ENCODE assay signal across 9 mouse cellular contexts in the genomic region with DNA sequence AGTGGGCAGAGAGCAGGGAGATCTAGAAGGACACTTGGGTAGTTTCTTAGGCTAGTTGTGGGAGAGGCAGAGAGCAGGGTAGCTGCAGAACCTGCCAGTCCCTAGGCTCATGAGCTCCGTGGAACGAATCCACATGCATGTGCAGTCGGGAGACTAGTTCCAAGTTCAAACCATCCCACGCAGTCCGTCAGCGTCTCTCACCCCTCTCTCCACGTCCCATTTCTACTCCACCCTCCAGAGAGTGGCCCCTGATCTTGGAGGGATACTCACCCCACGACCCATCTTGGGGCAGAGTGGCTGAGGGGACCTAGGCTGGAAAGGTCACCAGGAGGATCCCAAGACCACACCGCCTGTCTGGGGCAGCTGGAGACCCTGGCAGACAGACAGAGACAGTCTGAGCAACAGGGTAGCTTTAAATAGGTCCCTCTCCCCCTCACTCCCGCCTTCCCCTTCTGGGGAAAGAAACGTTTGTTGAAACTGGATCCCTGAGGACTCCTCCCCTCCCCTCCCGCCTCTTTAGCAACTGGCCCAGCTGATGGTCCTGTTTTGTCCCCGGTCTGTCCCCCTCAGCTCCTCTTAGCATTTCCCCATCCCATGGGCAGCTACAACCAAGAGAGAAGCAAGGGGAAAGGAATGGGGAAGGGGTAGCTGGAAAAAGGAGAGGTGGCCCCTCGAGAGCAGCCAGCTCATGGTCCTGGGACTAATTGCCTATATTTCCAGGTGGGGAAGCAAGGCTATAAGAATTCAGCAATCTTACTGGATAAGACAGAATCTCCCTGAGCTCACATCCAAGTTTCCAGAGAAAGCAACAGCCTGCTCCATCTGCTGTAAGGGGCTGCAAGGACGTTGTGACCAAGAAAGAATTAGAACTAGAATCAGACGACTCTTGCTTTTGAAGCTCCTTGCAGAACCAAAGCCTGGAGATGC. TPM values are rescaled to one million over a fixed set of nuclear protein-coding genes. Genes with fewer than 3 reads are reported as not detected.
DNase-seq lines count a peak whose midpoint lies in the region; ATAC-seq lines count a peak whose summit lies in the region.
"Had no signal": no experiment of that assay in that cellular context is flagged by ENCODE, and none has a peak within 500 bp of the region (broad histone marks: within the 10 kb centered on the region; RNA-seq: fewer than 3 reads in every experiment).

Atp1a2 (minus strand) TSS at position 454 of the 927 bp plus-strand sequence.

- H3K27me3 ChIP-seq in embryonic facial prominence, embryonic 15.5 days = no peaks in the 10 kb centered on the region
- H3K27me3 ChIP-seq in heart, embryonic 11.5 days (ENCODE audit: control insufficient read depth, insufficient read depth, low read length) = no peaks in the 10 kb centered on the region

- no peak within 1 kb of the TSS for H3K9ac ChIP-seq in embryonic facial prominence, embryonic 15.5 days
- peak within 1 kb of the TSS; percentile 75 for H3K9ac ChIP-seq in heart, embryonic 11.5 days (ENCODE audit: low read depth, low read length)

- H3K4me2 ChIP-seq in embryonic facial prominence, embryonic 15.5 days (replicated peaks) = peak within 1 kb of the TSS; percentile 39
- peak within 1 kb of the TSS; percentile 68 for H3K4me2 ChIP-seq in heart, embryonic 11.5 days

- peak within 1 kb of the TSS; percentile 34; the same call in 1 of the 2 replicates for H3K27ac ChIP-seq in embryonic facial prominence, embryonic 15.5 days (replicated peaks)
- H3K27ac ChIP-seq in heart, embryonic 11.5 days (ENCODE audit: low read depth, low read length) = peak within 1 kb of the TSS; percentile 79

- WGBS in embryonic facial prominence, embryonic 15.5 days = 6% methylated on average over 16 of the region's 16 CpGs
- WGBS in heart, embryonic 11.5 days (ENCODE audit: insufficient replicate concordance) = 6% methylated on average over 16 of the region's 16 CpGs

- peak within 1 kb of the TSS; percentile 18 for H3K4me3 ChIP-seq in embryonic facial prominence, embryonic 15.5 days (replicated peaks)
- H3K4me3 ChIP-seq in heart, embryonic 11.5 days (ENCODE audit: low read depth, low read length) = peak within 1 kb of the TSS; percentile 42

- peak; percentile 71 for ATAC-seq in embryonic facial prominence, embryonic 15.5 days (ENCODE audit: insufficient number of reproducible peaks, low FRiP score, low TSS enrichment, low read depth)
- peak; percentile 32; the same call in 1 of the 2 replicates for ATAC-seq in heart, embryonic 11.5 days (replicated peaks; ENCODE audit: insufficient number of reproducible peaks, low FRiP score, low TSS enrichment)
- no peak for ATAC-seq in erythroblast, adult 5-6 weeks (replicated peaks; ENCODE audit: low FRiP score, poor library complexity, severe bottlenecking)

- no peaks in the 10 kb centered on the region for H3K9me3 ChIP-seq in embryonic facial prominence, embryonic 15.5 days (replicated peaks)
- no peaks in the 10 kb centered on the region for H3K9me3 ChIP-seq in heart, embryonic 11.5 days (replicated peaks; ENCODE audit: control insufficient read depth, low read length)
- H3K9me3 ChIP-seq: G1E had no signal

- H3K4me1 ChIP-seq in embryonic facial prominence, embryonic 15.5 days = peaks cover 37% of the 10 kb centered on the region
- peaks cover 52% of the 10 kb centered on the region for H3K4me1 ChIP-seq in heart, embryonic 11.5 days (ENCODE audit: control insufficient read depth, insufficient read depth, low read length)

- peak in 1 of 2 experiments; percentile 74 for DNase-seq in layer of hippocampus, adult 18-20 months (ENCODE audit: low spot score in 2 of 2)
- DNase-seq in layer of hippocampus, adult 9-11 months = no peak
- DNase-seq in layer of hippocampus, adult 8-10 months (ENCODE audit: low spot score in 2 of 2) = no peak
- DNase-seq in lung, postnatal 25 days (ENCODE audit: low spot score) = peak; percentile 43
- peak; percentile 92 for DNase-seq in skeletal muscle tissue, adult 2 months (ENCODE audit: low read depth, low spot score)

- H3K36me3 ChIP-seq in embryonic facial prominence, embryonic 15.5 days = no peaks in the 10 kb centered on the region
- H3K36me3 ChIP-seq in heart, embryonic 11.5 days (ENCODE audit: control insufficient read depth, insufficient read depth, low read length) = no peaks in the 10 kb centered on the region
- H3K36me3 ChIP-seq: G1E had no signal

RNA-seq across cellular contexts. Expression of gene Atp1a2, which starts in this region (rescaled TPM):
- total RNA-seq in layer of hippocampus, adult 18-20 months (2021) = 100 to 1,000 TPM; 555 to 598 TPM
- 4.7 and 5.6 TPM in 2 replicates for polyA plus RNA-seq in embryonic facial prominence, embryonic 15.5 days (2015; fragmentation: Nextera tagmentation; extraction: Ambion mirVana)
- 4.7 and 7.0 TPM in 2 replicates for polyA plus RNA-seq in heart, embryonic 11.5 days (2014; fragmentation: Nextera tagmentation; extraction: Ambion mirVana)
- total RNA-seq in layer of hippocampus, adult 8-10 months (2022) = 100 to 1,000 TPM; 613 to 678 (median 645) TPM
- not detected in 2 replicates for total RNA-seq in erythroblast, adult 5-6 weeks (2015; ENCODE audit: low replicate concordance)
- total RNA-seq in erythroblast, adult 5-6 weeks (2017; ENCODE audit: low replicate concordance) = not detected in 2 replicates
- polyA plus RNA-seq: G1E had no signal

Comparison
In these comparisons a context has a peak if more than half of its experiments do, and no peak if none do; other contexts are left out.
1. RNA of gene Atp1a2 (total RNA-seq): 613 to 678 TPM in layer of hippocampus, adult 8-10 months and 555 to 598 TPM in layer of hippocampus, adult 18-20 months; not detected in erythroblast, adult 5-6 weeks; every median in the first group is over 100 times any median in the second.
2. DNase-seq: peak in lung, postnatal 25 days (single experiment) and skeletal muscle tissue, adult 2 months (single experiment); none in layer of hippocampus, adult 9-11 months (single experiment) and layer of hippocampus, adult 8-10 months (0 of 2).